Mouse (Mus musculus): Measurements from ENCODE around the gene Clrn3. TPM values are rescaled to one million over a fixed set of nuclear protein-coding genes. Genes with fewer than 3 reads are reported as not detected.

Gene Clrn3
- total RNA-seq, 4 experiments from 2014 or later: not detected

- no peak for DNase-seq (ENCODE audit: low spot score in 2 of 2)
Measured at GRCm38 (mm10) chr7:135488214-135488810, 40.1 kb downstream of the Clrn3 start.

GRCm38 (mm10) chr7:135487423-135487822 is 41.0 kb downstream of the Clrn3 start:
- DNase-seq (ENCODE audit: low spot score in 2 of 2): no peak

GRCm38 (mm10) chr7:135486645-135487382 is 41.6 kb downstream of the Clrn3 start:
- no peak for DNase-seq (ENCODE audit: low spot score in 2 of 2)

- no peak for DNase-seq (ENCODE audit: low spot score in 2 of 2)
Measured at GRCm38 (mm10) chr7:135485796-135486410, 42.6 kb downstream of the Clrn3 start.

- no peak for DNase-seq (ENCODE audit: low spot score in 2 of 2)
Measured at GRCm38 (mm10) chr7:135485116-135485795, 43.2 kb downstream of the Clrn3 start.

- no peak for DNase-seq (ENCODE audit: low spot score in 2 of 2)
Measured at GRCm38 (mm10) chr7:135484341-135484740, 44.1 kb downstream of the Clrn3 start.

- DNase-seq (ENCODE audit: low spot score in 2 of 2): no peak
Measured at GRCm38 (mm10) chr7:135483751-135484150, 44.7 kb downstream of the Clrn3 start.

- DNase-seq (ENCODE audit: low spot score in 2 of 2): no peak
Measured at GRCm38 (mm10) chr7:135481150-135481549, 47.3 kb downstream of the Clrn3 start.

- no peak for DNase-seq (ENCODE audit: low spot score in 2 of 2)
Measured at GRCm38 (mm10) chr7:135479912-135480311, 48.5 kb downstream of the Clrn3 start.

GRCm38 (mm10) chr7:135479322-135479880 is 49.1 kb downstream of the Clrn3 start:
- no peak for DNase-seq (ENCODE audit: low spot score in 2 of 2)

- DNase-seq (ENCODE audit: low spot score in 2 of 2): no peak
Measured at GRCm38 (mm10) chr7:135477256-135477655, 51.2 kb downstream of the Clrn3 start.

GRCm38 (mm10) chr7:135475981-135476380 is 52.5 kb downstream of the Clrn3 start:
- DNase-seq (ENCODE audit: low spot score in 2 of 2): no peak

GRCm38 (mm10) chr7:135470319-135470718 is 58.1 kb downstream of the Clrn3 start:
- DNase-seq (ENCODE audit: low spot score in 2 of 2): no peak

- DNase-seq (ENCODE audit: low spot score in 2 of 2): no peak
Measured at GRCm38 (mm10) chr7:135468631-135469030, 59.8 kb downstream of the Clrn3 start.

GRCm38 (mm10) chr7:135465293-135465692 is 63.2 kb downstream of the Clrn3 start:
- no peak for DNase-seq (ENCODE audit: low spot score in 2 of 2)

- DNase-seq (ENCODE audit: low spot score in 2 of 2): no peak
Measured at GRCm38 (mm10) chr7:135464689-135465259, 63.7 kb downstream of the Clrn3 start.

Small RNAs within 50 kb of the gene (microRNA-seq; reads per million reads assigned to microRNA genes)
- not detected for gene Mir1962

Other genes starting within 250 kb of the Clrn3 start
- gene Foxi2, start 118.3 kb downstream of the Clrn3 start, total RNA-seq (2022): not detected
- 1 to 10 TPM in 2 of 4 experiments, under 1 TPM in 2; 0.87 to 1.3 (median 1.0) TPM for gene Ptpre, start 8.8 kb upstream of the Clrn3 start, total RNA-seq (2022)
- gene Mki67, start 187.7 kb upstream of the Clrn3 start, total RNA-seq (2022): under 1 TPM in 3 of 4 experiments, not detected in 1; 0.02 to 0.38 (median 0.10) TPM

All from gastrocnemius, adult 8-10 months (tissue).